Mouse (Mus musculus): ENCODE results near the gene Sar1a.

Sar1a gene

DNA sequence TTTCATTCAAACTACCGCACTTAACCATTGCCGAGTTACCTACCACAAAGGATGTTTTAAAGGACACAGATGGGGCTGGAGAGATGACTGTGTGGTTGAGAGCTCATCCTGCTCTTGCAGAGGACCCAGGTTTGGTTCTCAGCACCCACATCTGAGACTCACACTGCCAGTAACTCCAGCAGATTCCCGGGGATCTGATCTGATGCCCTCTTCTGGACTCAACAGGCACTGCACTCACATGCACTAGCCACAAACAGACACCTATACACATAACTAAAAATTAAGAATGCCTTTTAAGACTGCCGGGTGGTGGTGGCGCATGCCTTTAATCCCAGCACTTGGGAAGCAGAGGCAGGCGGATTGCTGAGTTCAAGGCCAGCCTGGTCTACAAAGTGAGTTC is 50.1 kb downstream of the Sar1a start:
- DNase-seq (ENCODE audit: low read depth, low spot score) = no peak

DNA sequence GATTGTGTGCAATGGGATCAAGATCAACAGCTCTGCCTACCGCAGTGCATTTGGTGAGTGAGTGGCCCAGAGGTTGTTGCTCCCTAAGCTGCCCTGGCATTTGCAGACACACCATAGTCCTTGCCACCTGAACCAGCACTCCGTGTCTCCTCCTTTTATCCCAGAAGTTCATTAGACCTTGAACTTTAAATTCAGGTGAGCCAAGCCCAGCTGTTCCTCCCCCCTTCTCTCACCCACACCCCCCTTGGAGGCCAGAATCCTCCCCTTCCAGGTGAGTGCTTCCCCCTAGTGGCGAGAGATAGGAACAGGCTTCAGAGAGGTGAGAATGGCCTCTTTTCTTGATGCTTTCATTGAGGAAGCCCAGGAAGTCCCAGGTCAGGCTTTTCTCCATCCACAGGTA is 54.3 kb downstream of the Sar1a start:
- peak; percentile 32 for DNase-seq (ENCODE audit: low read depth, low spot score)

DNA sequence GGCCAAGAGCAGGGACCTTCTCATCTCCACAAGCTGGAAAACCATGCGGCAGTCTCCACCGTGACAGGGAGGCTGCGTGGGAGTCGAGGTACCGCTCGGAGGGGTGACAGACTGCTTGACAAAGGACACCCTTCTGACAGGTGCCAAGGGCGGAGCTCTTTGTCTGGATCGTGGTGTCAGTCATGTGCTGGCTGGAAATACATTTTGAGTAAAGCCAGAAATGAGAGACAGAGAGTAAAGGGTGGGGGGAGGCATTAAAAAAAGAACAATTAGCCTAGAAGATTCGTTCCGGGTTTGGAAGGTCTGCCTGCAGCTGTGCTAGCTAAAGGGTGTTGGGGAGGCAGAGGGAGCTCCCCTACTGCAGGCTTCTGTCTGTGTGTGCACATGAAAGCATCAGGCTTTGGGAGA is 56.6 kb downstream of the Sar1a start:
- no peak for DNase-seq (ENCODE audit: low read depth, low spot score)

DNA sequence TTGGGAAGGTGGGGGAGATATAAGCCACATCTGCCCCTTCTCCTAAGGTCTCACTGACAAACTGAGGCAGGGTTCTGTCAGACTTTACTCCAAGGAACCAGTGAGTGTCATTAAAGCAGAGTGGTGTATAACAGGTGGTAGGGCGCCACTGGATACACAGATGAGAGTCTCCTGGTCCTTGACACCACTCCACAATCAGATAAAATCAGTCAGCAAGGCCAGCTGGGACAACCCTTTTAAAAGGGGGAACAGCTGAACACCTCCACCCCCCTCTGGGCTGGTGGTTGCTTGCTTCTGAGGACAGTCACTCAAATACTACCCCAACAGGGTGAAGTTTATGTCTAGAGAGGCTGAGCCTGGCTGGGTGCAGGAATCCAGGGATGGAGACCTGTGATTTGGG is 57.4 kb downstream of the Sar1a start:
- no peak for DNase-seq (ENCODE audit: low read depth, low spot score)

DNA sequence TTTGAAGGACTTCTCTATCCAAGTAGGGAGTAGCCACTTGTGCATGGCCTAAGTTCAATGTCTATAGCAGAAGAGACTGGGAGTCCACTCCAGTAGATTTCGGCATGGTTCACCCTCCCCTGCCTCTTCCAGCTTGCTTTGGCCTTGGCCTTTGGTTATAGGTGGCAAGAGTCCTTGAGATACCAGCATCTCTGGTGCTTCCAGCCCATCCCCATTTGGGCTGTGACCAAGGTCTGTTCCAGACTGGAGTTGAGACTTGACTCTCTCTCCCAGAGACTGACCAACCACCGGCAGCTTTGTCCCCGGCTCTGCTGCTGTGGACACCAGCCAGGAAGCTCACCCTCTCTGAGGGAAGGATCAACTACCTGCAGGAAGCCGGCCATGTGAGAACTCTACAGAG is 58.0 kb downstream of the Sar1a start:
- no peak for DNase-seq (ENCODE audit: low read depth, low spot score)

DNA sequence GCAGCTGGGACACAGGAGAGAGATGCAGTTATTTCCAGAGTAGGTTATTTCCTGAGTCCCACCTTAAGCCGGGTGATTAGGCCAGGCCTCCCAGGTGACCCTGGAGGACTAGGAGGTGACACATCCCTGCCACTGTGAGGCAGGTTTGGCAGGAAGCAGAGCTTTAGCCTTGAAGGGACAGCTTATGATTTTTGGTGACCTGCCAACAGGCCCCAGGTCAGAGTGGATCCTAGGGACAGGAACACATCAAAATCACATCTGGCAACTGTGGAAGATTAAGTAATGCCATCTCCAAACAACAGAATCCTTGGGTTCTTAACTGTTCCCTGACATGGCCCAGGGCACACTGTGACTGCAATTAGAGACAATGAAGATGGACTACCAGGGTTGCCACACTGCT is 61.2 kb downstream of the Sar1a start:
- DNase-seq (ENCODE audit: low read depth, low spot score) = no peak

DNA sequence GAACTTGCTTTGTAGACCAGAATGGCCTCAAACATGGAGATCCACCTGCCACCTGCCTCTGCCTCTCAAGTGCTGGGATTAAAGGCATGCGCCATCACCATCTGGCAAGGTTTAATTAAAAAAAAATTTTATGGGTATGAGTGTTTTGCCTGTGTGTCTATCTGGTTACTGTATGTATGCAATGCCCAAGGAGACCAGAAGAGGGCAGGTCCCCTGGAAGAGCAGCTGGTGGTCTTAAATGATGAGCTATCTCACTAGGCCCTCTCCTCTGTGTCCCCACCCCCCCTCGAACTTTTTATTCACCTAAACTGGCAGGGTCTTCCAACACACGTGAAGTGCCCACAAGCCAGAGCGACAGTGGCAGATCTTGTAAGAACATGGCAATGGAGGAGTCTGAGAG is 61.8 kb downstream of the Sar1a start:
- no peak for DNase-seq (ENCODE audit: low read depth, low spot score)

DNA sequence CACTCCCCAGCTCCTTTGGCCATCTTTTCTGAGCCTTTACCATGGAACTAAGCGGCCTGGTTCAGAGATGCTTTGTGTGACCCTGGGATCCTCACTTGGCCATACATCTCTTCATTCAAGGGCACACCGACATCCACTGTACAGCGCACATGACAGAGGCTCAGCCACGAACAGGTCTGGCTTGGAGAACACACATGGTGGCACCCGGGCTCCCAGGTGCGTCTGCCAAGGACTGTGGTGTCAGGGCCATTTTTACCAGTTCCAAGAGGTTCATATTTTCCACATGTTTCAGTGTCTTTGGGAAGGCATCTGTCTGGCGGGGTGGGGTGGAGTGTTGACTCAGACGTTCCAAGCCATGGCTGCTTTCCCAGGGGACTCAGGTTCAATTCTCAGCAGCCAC is 62.2 kb downstream of the Sar1a start:
- DNase-seq (ENCODE audit: low read depth, low spot score) = no peak
